Mouse (Mus musculus): Measurements from ENCODE around the gene Gm33543. TPM values are rescaled to one million over a fixed set of nuclear protein-coding genes. Genes with fewer than 3 reads are reported as not detected.

Gm33543 gene
- total RNA-seq, 1 experiment from 2014 or later = not detected

- ATAC-seq (replicated peaks in 1 of 2; ENCODE audit: insufficient read depth in 1 of 2, low FRiP score in 2 of 2, low TSS enrichment in 1 of 2, low read depth in 1 of 2, poor library complexity in 2 of 2, severe bottlenecking in 2 of 2) = no peak
These were observed 48.0 kb downstream of the Gm33543 start for GRCm38 (mm10) chr10:95794706-95795105.

- no peak for ATAC-seq (replicated peaks in 1 of 2; ENCODE audit: insufficient read depth in 1 of 2, low FRiP score in 2 of 2, low TSS enrichment in 1 of 2, low read depth in 1 of 2, poor library complexity in 2 of 2, severe bottlenecking in 2 of 2)
These were observed 51.3 kb downstream of the Gm33543 start for GRCm38 (mm10) chr10:95791427-95791804.

- no peak for ATAC-seq (replicated peaks in 1 of 2; ENCODE audit: insufficient read depth in 1 of 2, low FRiP score in 2 of 2, low TSS enrichment in 1 of 2, low read depth in 1 of 2, poor library complexity in 2 of 2, severe bottlenecking in 2 of 2)
These were observed 51.8 kb downstream of the Gm33543 start for GRCm38 (mm10) chr10:95790771-95791426.

- ATAC-seq (replicated peaks in 1 of 2; ENCODE audit: insufficient read depth in 1 of 2, low FRiP score in 2 of 2, low TSS enrichment in 1 of 2, low read depth in 1 of 2, poor library complexity in 2 of 2, severe bottlenecking in 2 of 2) = no peak
These were observed 55.6 kb downstream of the Gm33543 start for GRCm38 (mm10) chr10:95787176-95787575.

GRCm38 (mm10) chr10:95784837-95785236 lies 57.9 kb downstream of the Gm33543 start:
- no peak for ATAC-seq (replicated peaks in 1 of 2; ENCODE audit: insufficient read depth in 1 of 2, low FRiP score in 2 of 2, low TSS enrichment in 1 of 2, low read depth in 1 of 2, poor library complexity in 2 of 2, severe bottlenecking in 2 of 2)

GRCm38 (mm10) chr10:95780881-95781600 lies 61.7 kb downstream of the Gm33543 start:
- ATAC-seq (replicated peaks in 1 of 2; ENCODE audit: insufficient read depth in 1 of 2, low FRiP score in 2 of 2, low TSS enrichment in 1 of 2, low read depth in 1 of 2, poor library complexity in 2 of 2, severe bottlenecking in 2 of 2) = peak; percentile 58 to 68; a peak in 3 of 4 replicates

- ATAC-seq (replicated peaks in 1 of 2; ENCODE audit: insufficient read depth in 1 of 2, low FRiP score in 2 of 2, low TSS enrichment in 1 of 2, low read depth in 1 of 2, poor library complexity in 2 of 2, severe bottlenecking in 2 of 2) = peak; percentile 33 to 67; a peak in 3 of 4 replicates
These were observed 62.8 kb downstream of the Gm33543 start for GRCm38 (mm10) chr10:95779801-95780385.

GRCm38 (mm10) chr10:95778622-95779021 lies 64.1 kb downstream of the Gm33543 start:
- ATAC-seq (replicated peaks in 1 of 2; ENCODE audit: insufficient read depth in 1 of 2, low FRiP score in 2 of 2, low TSS enrichment in 1 of 2, low read depth in 1 of 2, poor library complexity in 2 of 2, severe bottlenecking in 2 of 2) = peak in 1 of 2 experiments; percentile 31; a peak in 1 of 4 replicates

- ATAC-seq (replicated peaks in 1 of 2; ENCODE audit: insufficient read depth in 1 of 2, low FRiP score in 2 of 2, low TSS enrichment in 1 of 2, low read depth in 1 of 2, poor library complexity in 2 of 2, severe bottlenecking in 2 of 2) = no peak
These were observed 64.9 kb downstream of the Gm33543 start for GRCm38 (mm10) chr10:95777701-95778320.

GRCm38 (mm10) chr10:95777071-95777470 lies 65.7 kb downstream of the Gm33543 start:
- ATAC-seq (replicated peaks in 1 of 2; ENCODE audit: insufficient read depth in 1 of 2, low FRiP score in 2 of 2, low TSS enrichment in 1 of 2, low read depth in 1 of 2, poor library complexity in 2 of 2, severe bottlenecking in 2 of 2) = no peak

- no peak for ATAC-seq (replicated peaks in 1 of 2; ENCODE audit: insufficient read depth in 1 of 2, low FRiP score in 2 of 2, low TSS enrichment in 1 of 2, low read depth in 1 of 2, poor library complexity in 2 of 2, severe bottlenecking in 2 of 2)
These were observed 67.9 kb downstream of the Gm33543 start for GRCm38 (mm10) chr10:95774856-95775255.

- ATAC-seq (replicated peaks in 1 of 2; ENCODE audit: insufficient read depth in 1 of 2, low FRiP score in 2 of 2, low TSS enrichment in 1 of 2, low read depth in 1 of 2, poor library complexity in 2 of 2, severe bottlenecking in 2 of 2) = no peak
These were observed 68.6 kb downstream of the Gm33543 start for GRCm38 (mm10) chr10:95774001-95774628.

Other genes with a start within 250 kb of the Gm33543 start
- gene Anapc15-ps, start 169.5 kb downstream of the Gm33543 start, total RNA-seq (2017) = 1.7 TPM in 1 of 2 replicates, not detected in the other
- gene Eea1, start 97.7 kb upstream of the Gm33543 start, total RNA-seq (2017) = 37.8 and 38.5 TPM in 2 replicates